Mouse (Mus musculus): Measurements from ENCODE around the gene Slc35a3.
"Not testable (repeated sequence)": the region's sequence is repeated elsewhere in the genome, so short reads cannot be mapped to it uniquely, and the experiment has no call there.

The Slc35a3 gene

GRCm38 (mm10) chr3:116698786-116699185 lies 13.8 kb downstream of the Slc35a3 start:
- DNase-seq (ENCODE audit: low spot score): no peak

- DNase-seq (ENCODE audit: low spot score): no peak
These were observed 17.0 kb downstream of the Slc35a3 start for GRCm38 (mm10) chr3:116695666-116695985.

GRCm38 (mm10) chr3:116694955-116695665 lies 17.5 kb downstream of the Slc35a3 start:
- no peak for DNase-seq (ENCODE audit: low spot score)

GRCm38 (mm10) chr3:116694312-116694711 lies 18.3 kb downstream of the Slc35a3 start:
- DNase-seq (ENCODE audit: low spot score): no peak

- no peak for DNase-seq (ENCODE audit: low spot score)
These were observed 31.5 kb downstream of the Slc35a3 start, which contains the start of gene Gm43191 for GRCm38 (mm10) chr3:116681160-116681559. TSS of gene Gm43191 (minus strand) at chr3:116681260.

GRCm38 (mm10) chr3:116664281-116664680 lies 48.4 kb downstream of the Slc35a3 start:
- not testable (repeated sequence) for DNase-seq (ENCODE audit: low spot score)

- DNase-seq (ENCODE audit: low spot score): peak; percentile 96
These were observed 50.2 kb downstream of the Slc35a3 start, which contains the start of gene Mfsd14a for GRCm38 (mm10) chr3:116662463-116662863. TSS of gene Mfsd14a (minus strand) at chr3:116662677.

- peak; percentile 42 for DNase-seq (ENCODE audit: low spot score)
These were observed 50.7 kb downstream of the Slc35a3 start for GRCm38 (mm10) chr3:116661870-116662414.

GRCm38 (mm10) chr3:116661288-116661869 lies 51.3 kb downstream of the Slc35a3 start:
- DNase-seq (ENCODE audit: low spot score): no peak

GRCm38 (mm10) chr3:116659856-116660430 lies 52.7 kb downstream of the Slc35a3 start:
- no peak for DNase-seq (ENCODE audit: low spot score)

GRCm38 (mm10) chr3:116658928-116659565 lies 53.6 kb downstream of the Slc35a3 start:
- no peak for DNase-seq (ENCODE audit: low spot score)

GRCm38 (mm10) chr3:116656184-116656965 lies 56.3 kb downstream of the Slc35a3 start:
- no peak for DNase-seq (ENCODE audit: low spot score)

GRCm38 (mm10) chr3:116654051-116654450 lies 58.6 kb downstream of the Slc35a3 start:
- not testable (repeated sequence) for DNase-seq (ENCODE audit: low spot score)

GRCm38 (mm10) chr3:116653278-116653945 lies 59.2 kb downstream of the Slc35a3 start:
- DNase-seq (ENCODE audit: low spot score): no peak

- no peak for DNase-seq (ENCODE audit: low spot score)
These were observed 60.6 kb downstream of the Slc35a3 start for GRCm38 (mm10) chr3:116652033-116652446.

GRCm38 (mm10) chr3:116650698-116651097 lies 61.9 kb downstream of the Slc35a3 start:
- no peak for DNase-seq (ENCODE audit: low spot score)

GRCm38 (mm10) chr3:116648805-116649204 lies 63.8 kb downstream of the Slc35a3 start:
- no peak for DNase-seq (ENCODE audit: low spot score)

- DNase-seq (ENCODE audit: low spot score): no peak
These were observed 66.2 kb downstream of the Slc35a3 start for GRCm38 (mm10) chr3:116646387-116646786.

- no peak for DNase-seq (ENCODE audit: low spot score)
These were observed 70.3 kb downstream of the Slc35a3 start for GRCm38 (mm10) chr3:116642373-116642772.

GRCm38 (mm10) chr3:116641811-116642371 lies 70.7 kb downstream of the Slc35a3 start:
- no peak for DNase-seq (ENCODE audit: low spot score)

GRCm38 (mm10) chr3:116640024-116640423 lies 72.6 kb downstream of the Slc35a3 start:
- no peak for DNase-seq (ENCODE audit: low spot score)

Measured in ovary, postnatal 10 days (tissue).